Mouse (Mus musculus): ENCODE measurements around the gene Lman2.

Gene Lman2

GRCm38 (mm10) chr13:55362453-55363060, at the start of gene Lman2:
Gene Lman2, minus strand, starts transcription at chr13:55362783.
- peak; percentile 94 for DNase-seq (ENCODE audit: low read depth)

GRCm38 (mm10) chr13:55411826-55412225, 49.2 kb upstream of the Lman2 start:
- no peak for DNase-seq (ENCODE audit: low read depth)

GRCm38 (mm10) chr13:55408546-55409120, 46.0 kb upstream of the Lman2 start:
- DNase-seq (ENCODE audit: low read depth) = no peak

- DNase-seq (ENCODE audit: low read depth) = no peak
Measured at GRCm38 (mm10) chr13:55407341-55407740, 44.8 kb upstream of the Lman2 start.

GRCm38 (mm10) chr13:55405783-55406390, 43.3 kb upstream of the Lman2 start:
- DNase-seq (ENCODE audit: low read depth) = no peak

GRCm38 (mm10) chr13:55404853-55405782, 42.5 kb upstream of the Lman2 start:
- DNase-seq (ENCODE audit: low read depth) = peak; percentile 94

- peak; percentile 46 for DNase-seq (ENCODE audit: low read depth)
Measured at GRCm38 (mm10) chr13:55403935-55404852, 41.6 kb upstream of the Lman2 start.

GRCm38 (mm10) chr13:55403266-55403665, 40.7 kb upstream of the Lman2 start:
- DNase-seq (ENCODE audit: low read depth) = no peak

- no peak for DNase-seq (ENCODE audit: low read depth)
Measured at GRCm38 (mm10) chr13:55400039-55400346, 37.4 kb upstream of the Lman2 start.

- DNase-seq (ENCODE audit: low read depth) = no peak
Measured at GRCm38 (mm10) chr13:55399300-55400038, 36.9 kb upstream of the Lman2 start.

- DNase-seq (ENCODE audit: low read depth) = no peak
Measured at GRCm38 (mm10) chr13:55398088-55398487, 35.5 kb upstream of the Lman2 start, which contains the start of gene Slc34a1. Gene Slc34a1, plus strand, starts transcription at chr13:55398187.

- DNase-seq (ENCODE audit: low read depth) = peak; percentile 59
Measured at GRCm38 (mm10) chr13:55392933-55393332, 30.4 kb upstream of the Lman2 start.

GRCm38 (mm10) chr13:55391626-55392029, 29.0 kb upstream of the Lman2 start:
- DNase-seq (ENCODE audit: low read depth) = no peak

- no peak for DNase-seq (ENCODE audit: low read depth)
Measured at GRCm38 (mm10) chr13:55390644-55391043, 28.1 kb upstream of the Lman2 start.

GRCm38 (mm10) chr13:55381790-55382189, 19.2 kb upstream of the Lman2 start:
- DNase-seq (ENCODE audit: low read depth) = no peak

- DNase-seq (ENCODE audit: low read depth) = no peak
Measured at GRCm38 (mm10) chr13:55378907-55379580, 16.5 kb upstream of the Lman2 start.

GRCm38 (mm10) chr13:55375877-55376276, 13.3 kb upstream of the Lman2 start:
- no peak for DNase-seq (ENCODE audit: low read depth)

- no peak for DNase-seq (ENCODE audit: low read depth)
Measured at GRCm38 (mm10) chr13:55374206-55374924, 11.8 kb upstream of the Lman2 start.

GRCm38 (mm10) chr13:55371740-55372139, 9.2 kb upstream of the Lman2 start:
- DNase-seq (ENCODE audit: low read depth) = no peak

Data from naive thymus-derived CD4-positive, alpha-beta T cell, adult 2 months (primary cell).